Mouse (Mus musculus) myocyte (in vitro differentiated cells): ENCODE data around the gene Mthfsl.
"Not testable (repeated sequence)": the region's sequence is repeated elsewhere in the genome, so short reads cannot be mapped to it uniquely, and the experiment has no call there.

Experiments used
- MYOG ChIP-seq, 3 experiments: IDR thresholded peaks; one replicate each; pipeline ENCODE4 v1.6.1; 2011; ENCODE audit warnings: control low read depth in 2 of 3, low read depth in 2 of 3, mild to moderate bottlenecking in 2 of 3; ENCODE audit not compliant: insufficient read length in 2 of 3, control insufficient read depth in 1 of 3, insufficient read depth in 1 of 3
- POLR2A ChIP-seq: IDR thresholded peaks from one replicate; pipeline ENCODE4 v1.6.1; 2011; ENCODE audit warnings: low read depth, mild to moderate bottlenecking, control low read depth, moderate library complexity; ENCODE audit not compliant: insufficient read length
- POLR2AphosphoS2 ChIP-seq: IDR thresholded peaks from one replicate; pipeline ENCODE4 v1.6.1; 2011; ENCODE audit warnings: low read depth, control low read depth; ENCODE audit not compliant: insufficient read length
- REST ChIP-seq: IDR thresholded peaks from one replicate; pipeline ENCODE4 v1.6.1; 2011; ENCODE audit warnings: mild to moderate bottlenecking, control low read depth, moderate library complexity; ENCODE audit not compliant: insufficient read depth, insufficient read length
- TCF12 ChIP-seq: IDR thresholded peaks from one replicate; pipeline ENCODE4 v1.6.1; 2011; ENCODE audit warnings: mild to moderate bottlenecking, control low read depth; ENCODE audit not compliant: poor library complexity, insufficient read depth, severe bottlenecking
- USF1 ChIP-seq: IDR thresholded peaks from one replicate; pipeline ENCODE4 v1.6.1; 2011; ENCODE audit warnings: low read depth, mild to moderate bottlenecking, control low read depth, moderate library complexity

GRCm38 (mm10) chr9:88728311-88728710 lies 8.2 kb upstream of the Mthfsl start:
- TF ChIP-seq MYOG (IDR thresholded peaks at IDR 0.05; ENCODE audit: control insufficient read depth in 1 of 3, insufficient read depth in 1 of 3, insufficient read length in 2 of 3, low read depth in 2 of 3); USF1; REST; POLR2AphosphoS2; POLR2A; TCF12: not testable (repeated sequence)
